Mouse (Mus musculus) liver, adult 2 months (tissue): ENCODE data around the gene Smim4.

ENCODE experiments used
- CTCF ChIP-seq: fragments of 200-500 bp; IDR thresholded peaks from 2 replicates; pipeline ENCODE4 v1.5.1; 2011; ENCODE audit warnings: low read depth, low read length, control low read depth
- POLR2A ChIP-seq: fragments of 200-500 bp; IDR thresholded peaks from 2 replicates; pipeline ENCODE4 v1.6.1; 2011; ENCODE audit warnings: low read length, control low read depth; ENCODE audit not compliant: insufficient read depth; ENCODE audit errors: extremely low read depth

DNA sequence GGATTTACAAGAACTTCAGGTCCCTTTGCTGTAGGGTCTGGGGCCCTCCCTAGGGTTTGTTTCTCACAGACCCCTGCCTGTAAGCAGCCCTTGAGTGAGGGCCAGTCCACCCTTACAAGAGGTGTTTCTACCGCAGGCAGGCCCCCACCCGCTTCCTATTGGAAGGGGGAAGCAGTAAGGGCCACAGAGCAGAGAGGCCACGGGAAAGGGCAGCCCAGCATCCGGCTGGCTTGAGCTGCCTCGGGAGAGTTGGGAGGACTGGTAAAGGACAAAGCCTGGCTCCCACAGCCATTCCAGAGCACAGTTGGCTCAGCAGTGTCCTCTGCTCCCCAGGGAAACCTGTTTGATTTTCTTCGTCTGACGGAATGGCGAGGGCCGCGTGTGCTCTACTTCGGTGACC is 9.0 kb upstream of the Smim4 start:
- TF ChIP-seq CTCF (no peak), POLR2A (no peak)
